Mouse (Mus musculus) liver, embryonic 11.5 days (tissue): ENCODE results near the gene Mpzl1. TPM values are rescaled to one million over a fixed set of nuclear protein-coding genes. Genes with fewer than 3 reads are reported as not detected.

Experiments
- ATAC-seq: fragments of 200-750 bp; cut with Nextera tagmentation; replicated peaks from 2 replicates; pipeline ENCODE4 v1.8.0; 2017; ENCODE audit warnings: moderate number of reproducible peaks, mild to moderate bottlenecking, moderate TSS enrichment, moderate library complexity; ENCODE audit not compliant: low FRiP score
- DNase-seq: peaks from one replicate; pipeline ENCODE4 v3.0.0-alpha.2; 2017; ENCODE audit warnings: low spot score
- H3K27ac ChIP-seq: fragments of 300-500 bp; sonication (generic); 2 replicates; pipeline ENCODE4 v1.5.1; 2014; ENCODE audit warnings: mild to moderate bottlenecking, low read depth, low read length, control low read depth
- H3K27me3 ChIP-seq: fragments of 300-500 bp; sonication (generic); replicated peaks from 2 replicates; pipeline ENCODE4 v1.6.1; 2014; ENCODE audit warnings: low read length, mixed read lengths; ENCODE audit not compliant: control insufficient read depth, insufficient read depth
- H3K36me3 ChIP-seq: fragments of 300-500 bp; sonication (generic); 2 replicates; pipeline ENCODE4 v1.6.1; 2014; ENCODE audit warnings: mild to moderate bottlenecking, low read length, moderate library complexity, mixed read lengths; ENCODE audit not compliant: control insufficient read depth, insufficient read depth
- H3K4me1 ChIP-seq: fragments of 300-500 bp; sonication (generic); replicated peaks from 2 replicates; pipeline ENCODE4 v1.6.1; 2014; ENCODE audit warnings: low read length, mixed read lengths; ENCODE audit not compliant: control insufficient read depth, insufficient read depth
- H3K4me2 ChIP-seq: fragments of 300-500 bp; sonication (generic); 2 replicates; pipeline ENCODE4 v1.6.1; 2014; ENCODE audit warnings: mild to moderate bottlenecking, control low read depth, moderate library complexity
- H3K4me3 ChIP-seq: fragments of 300-500 bp; sonication (generic); 2 replicates; pipeline ENCODE4 v1.5.1; 2014; ENCODE audit warnings: low read depth, low read length, control low read depth
- H3K9ac ChIP-seq: fragments of 300-500 bp; sonication (generic); 2 replicates; pipeline ENCODE4 v1.6.1; 2014; ENCODE audit warnings: low read depth, low read length, control low read depth
- H3K9me3 ChIP-seq: fragments of 300-500 bp; sonication (generic); 2 replicates; pipeline ENCODE4 v1.6.1; 2016; ENCODE audit warnings: low read length, inconsistent platforms, mixed read lengths; ENCODE audit not compliant: control insufficient read depth
- WGBS: fragments of 180-500 bp; shearing (Covaris S2); extraction: QIAGEN DNeasy Blood & Tissue Kit; methylation state at CpG from one replicate; pipeline ENCODE4 v1.1.7; 2014; 5-methylcytosine and 5-hydroxymethylcytosine counted together
- polyA plus RNA-seq: library from polyadenylated mRNA; unstranded; fragments of >200 nt; fragmentation: Nextera tagmentation; extraction: Ambion mirVana; gene quantifications from 2 replicates; pipeline ENCODE4 v1.2.1, GENCODE M21; 2014

Mpzl1 gene
- polyA plus RNA-seq, 1 experiment from 2014 or later: 85.7 TPM

- DNase-seq (no peak), ATAC-seq (no peak)
- no peaks in the 10 kb centered on the region for H3K27me3 ChIP-seq
- no peaks in the 10 kb centered on the region for H3K9me3 ChIP-seq
- no peak overlapping the region for H3K4me3 ChIP-seq
- H3K4me1 ChIP-seq: peaks cover 7% of the 10 kb centered on the region
- 74% methylated on average over 9 of the region's 9 CpGs for WGBS
- H3K9ac ChIP-seq: no peak overlapping the region
- H3K27ac ChIP-seq: no peak overlapping the region
- no peak overlapping the region for H3K4me2 ChIP-seq
- H3K36me3 ChIP-seq: no peaks in the 10 kb centered on the region; the same call in 1 of the 2 replicates
Measured at GRCm38 (mm10) chr1:165675167-165675566, 40.8 kb upstream of the Mpzl1 start.

DNA sequence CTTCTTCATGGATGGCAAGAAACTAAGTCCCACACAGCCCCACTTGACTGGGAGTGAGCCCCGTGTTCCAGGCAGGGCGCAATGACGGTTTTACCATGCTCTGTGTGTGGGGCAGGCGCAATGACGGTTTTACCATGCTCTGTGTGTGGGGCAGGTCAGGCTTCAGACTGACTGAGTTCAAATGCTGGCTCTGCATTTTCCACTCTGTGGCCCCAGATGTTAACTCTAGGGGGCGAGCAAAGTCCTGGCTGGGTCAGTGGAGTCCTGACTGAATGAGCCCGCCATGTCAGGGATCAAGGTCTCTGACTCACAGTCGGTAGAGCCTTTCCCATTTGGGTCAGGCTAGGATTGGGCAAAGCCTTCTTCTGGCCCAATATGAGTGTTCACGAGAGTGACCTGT, 38.0 kb upstream of the Mpzl1 start:
- Histone ChIP-seq H3K4me1 (peaks cover 3% of the 10 kb centered on the region), H3K36me3 (no peaks in the 10 kb centered on the region; the same call in 1 of the 2 replicates), H3K9me3 (no peaks in the 10 kb centered on the region), H3K9ac (no peak overlapping the region), H3K27me3 (no peaks in the 10 kb centered on the region), H3K4me2 (no peak overlapping the region), H3K27ac (no peak overlapping the region), H3K4me3 (no peak overlapping the region)
- WGBS: 72% methylated on average over 9 of the region's 9 CpGs
- ATAC-seq: no peak
- DNase-seq: no peak

- Histone ChIP-seq H3K27me3 (no peaks in the 10 kb centered on the region), H3K4me1 (no peaks in the 10 kb centered on the region; the same call in 1 of the 2 replicates), H3K9me3 (no peaks in the 10 kb centered on the region), H3K27ac (no peak overlapping the region), H3K36me3 (no peaks in the 10 kb centered on the region; the same call in 1 of the 2 replicates), H3K9ac (no peak overlapping the region), H3K4me2 (no peak overlapping the region), H3K4me3 (no peak overlapping the region)
- 77% methylated on average over 6 of the region's 6 CpGs for WGBS
- ATAC-seq (no peak), DNase-seq (no peak)
Measured at GRCm38 (mm10) chr1:165670056-165670455, 35.7 kb upstream of the Mpzl1 start.

GRCm38 (mm10) chr1:165668904-165669303, 34.6 kb upstream of the Mpzl1 start:
- Histone ChIP-seq H3K9me3 (no peaks in the 10 kb centered on the region), H3K4me1 (no peaks in the 10 kb centered on the region; the same call in 1 of the 2 replicates), H3K36me3 (no peaks in the 10 kb centered on the region), H3K4me3 (no peak overlapping the region), H3K4me2 (no peak overlapping the region), H3K27me3 (no peaks in the 10 kb centered on the region), H3K27ac (no peak overlapping the region), H3K9ac (no peak overlapping the region)
- DNase-seq (no peak), ATAC-seq (no peak)
- 76% methylated on average over 4 of the region's 4 CpGs for WGBS

GRCm38 (mm10) chr1:165667380-165667779, 33.0 kb upstream of the Mpzl1 start:
- no peak overlapping the region for H3K4me2 ChIP-seq
- WGBS: 53% methylated on average over 13 of the region's 13 CpGs
- no peak for ATAC-seq

GRCm38 (mm10) chr1:165666944-165667343, 32.6 kb upstream of the Mpzl1 start:
- Histone ChIP-seq H3K4me3 (no peak overlapping the region), H3K36me3 (no peaks in the 10 kb centered on the region), H3K27ac (no peak overlapping the region), H3K4me2 (no peak overlapping the region), H3K9ac (no peak overlapping the region), H3K9me3 (no peaks in the 10 kb centered on the region), H3K4me1 (no peaks in the 10 kb centered on the region; the same call in 1 of the 2 replicates), H3K27me3 (no peaks in the 10 kb centered on the region)
- 75% methylated on average over 6 of the region's 6 CpGs for WGBS
- DNase-seq: no peak
- no peak for ATAC-seq

More at GRCm38 (mm10) chr1:165667380-165667779, 33.0 kb upstream of the Mpzl1 start:
- DNase-seq: no peak
- Histone ChIP-seq H3K27me3 (no peaks in the 10 kb centered on the region), H3K9ac (no peak overlapping the region), H3K9me3 (no peaks in the 10 kb centered on the region), H3K4me1 (no peaks in the 10 kb centered on the region; the same call in 1 of the 2 replicates), H3K36me3 (no peaks in the 10 kb centered on the region), H3K27ac (no peak overlapping the region), H3K4me3 (no peak overlapping the region)

DNA sequence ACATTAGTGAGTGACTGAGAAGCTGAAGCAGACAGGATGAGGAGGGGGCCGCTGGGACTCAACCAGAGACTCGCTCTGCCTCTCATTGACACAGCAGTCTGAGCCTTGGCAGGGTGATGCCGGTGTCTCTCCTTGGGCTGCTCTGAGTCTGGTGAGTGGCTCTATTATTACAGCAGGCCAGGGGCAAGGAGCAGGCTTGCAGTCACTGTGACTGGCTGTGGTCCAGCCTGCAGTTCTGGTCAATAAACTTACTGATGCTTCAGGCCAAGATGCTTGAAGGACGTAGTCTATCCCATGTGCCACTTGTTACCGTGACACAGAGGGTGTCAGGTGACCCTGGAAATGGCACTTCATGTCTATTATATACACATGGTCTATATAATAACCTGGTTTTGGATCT, 31.4 kb upstream of the Mpzl1 start:
- ATAC-seq: no peak
- no peaks in the 10 kb centered on the region for H3K36me3 ChIP-seq

GRCm38 (mm10) chr1:165663277-165663676, 28.9 kb upstream of the Mpzl1 start:
- no peak overlapping the region for H3K4me2 ChIP-seq
- no peak overlapping the region for H3K4me3 ChIP-seq
- no peak for ATAC-seq
- 78% methylated on average over 16 of the region's 16 CpGs for WGBS
- H3K4me1 ChIP-seq: no peaks in the 10 kb centered on the region; the same call in 1 of the 2 replicates
- H3K9ac ChIP-seq: no peak overlapping the region
- no peaks in the 10 kb centered on the region for H3K9me3 ChIP-seq
- H3K36me3 ChIP-seq: no peaks in the 10 kb centered on the region
- no peak for DNase-seq
- no peak overlapping the region for H3K27ac ChIP-seq
- H3K27me3 ChIP-seq: no peaks in the 10 kb centered on the region

More for the DNA sequence above, 31.4 kb upstream of the Mpzl1 start:
- H3K4me2 ChIP-seq: no peak overlapping the region
- WGBS: 84% methylated on average over 5 of the region's 5 CpGs
- H3K27me3 ChIP-seq: no peaks in the 10 kb centered on the region
- DNase-seq: no peak
- H3K4me1 ChIP-seq: no peaks in the 10 kb centered on the region; the same call in 1 of the 2 replicates
- no peak overlapping the region for H3K9ac ChIP-seq
- no peaks in the 10 kb centered on the region for H3K9me3 ChIP-seq
- no peak overlapping the region for H3K4me3 ChIP-seq
- H3K27ac ChIP-seq: no peak overlapping the region

GRCm38 (mm10) chr1:165662426-165663192, 28.3 kb upstream of the Mpzl1 start:
- no peak overlapping the region for H3K9ac ChIP-seq
- no peaks in the 10 kb centered on the region for H3K4me1 ChIP-seq
- no peak overlapping the region for H3K27ac ChIP-seq
- 70% methylated on average over 15 of the region's 15 CpGs for WGBS
- H3K36me3 ChIP-seq: no peaks in the 10 kb centered on the region; the same call in 1 of the 2 replicates
- ATAC-seq (no peak), DNase-seq (no peak)
- no peak overlapping the region for H3K4me3 ChIP-seq
- H3K27me3 ChIP-seq: no peaks in the 10 kb centered on the region
- H3K4me2 ChIP-seq: no peak overlapping the region
- no peaks in the 10 kb centered on the region for H3K9me3 ChIP-seq
